In genomic region chr8:116540136-116540535, GRCm38 (mm10) we compare ENCODE assay signal across 20 mouse cellular contexts. TPM values are rescaled to one million over a fixed set of nuclear protein-coding genes. Genes with fewer than 3 reads are reported as not detected.
"Had no signal": no experiment of that assay in that cellular context is flagged by ENCODE, and none has a peak within 500 bp of the region (broad histone marks: within the 10 kb centered on the region; RNA-seq: fewer than 3 reads in every experiment).

No protein-coding gene starts in this region.

- H3K4me1 ChIP-seq: neural tube, embryonic 12.5 days; neural tube, embryonic 13.5 days; neural tube, embryonic 15.5 days; stomach, embryonic 15.5 days had no signal

- H3K36me3 ChIP-seq: neural tube, embryonic 12.5 days; neural tube, embryonic 13.5 days; neural tube, embryonic 15.5 days; stomach, embryonic 15.5 days had no signal

- H3K9ac ChIP-seq: neural tube, embryonic 12.5 days; neural tube, embryonic 13.5 days; neural tube, embryonic 15.5 days; stomach, embryonic 15.5 days had no signal

- H3K4me3 ChIP-seq: neural tube, embryonic 12.5 days; neural tube, embryonic 13.5 days; neural tube, embryonic 15.5 days; stomach, embryonic 15.5 days had no signal

- H3K4me2 ChIP-seq: neural tube, embryonic 12.5 days; neural tube, embryonic 13.5 days; neural tube, embryonic 15.5 days; stomach, embryonic 15.5 days had no signal

- H3K27me3 ChIP-seq: neural tube, embryonic 12.5 days; neural tube, embryonic 13.5 days; neural tube, embryonic 15.5 days; stomach, embryonic 15.5 days had no signal

- DNase-seq: retina, postnatal 1 day; right cerebral cortex, adult 18-20 months; right cerebral cortex, postnatal 14 days; right cerebral cortex, postnatal 25 days; right cerebral cortex, postnatal 4 days; spleen, adult 18-20 months; thymus, adult 18-20 months; thymus, adult 2 months; thymus, postnatal 14 days; thymus, postnatal 25 days; thymus, postnatal 36 days; thymus, postnatal 4 days had no signal

- H3K9me3 ChIP-seq: neural tube, embryonic 12.5 days; neural tube, embryonic 13.5 days; neural tube, embryonic 15.5 days; stomach, embryonic 15.5 days had no signal

- H3K27ac ChIP-seq: neural tube, embryonic 12.5 days; neural tube, embryonic 13.5 days; neural tube, embryonic 15.5 days; stomach, embryonic 15.5 days; stomach, postnatal 0 days had no signal

RNA-seq across cellular contexts. Expression of gene Dynlrb2, which starts 35.4 kb away (rescaled TPM):
- polyA plus RNA-seq: small intestine, adult 2 months; spleen, adult 2 months; stomach, embryonic 14.5 days had no signal
